Mouse (Mus musculus): ENCODE data around the gene Rnf145. TPM values are rescaled to one million over a fixed set of nuclear protein-coding genes. Genes with fewer than 3 reads are reported as not detected.

Rnf145 gene
- polyA plus RNA-seq, 1 experiment: 41.3 TPM

DNA sequence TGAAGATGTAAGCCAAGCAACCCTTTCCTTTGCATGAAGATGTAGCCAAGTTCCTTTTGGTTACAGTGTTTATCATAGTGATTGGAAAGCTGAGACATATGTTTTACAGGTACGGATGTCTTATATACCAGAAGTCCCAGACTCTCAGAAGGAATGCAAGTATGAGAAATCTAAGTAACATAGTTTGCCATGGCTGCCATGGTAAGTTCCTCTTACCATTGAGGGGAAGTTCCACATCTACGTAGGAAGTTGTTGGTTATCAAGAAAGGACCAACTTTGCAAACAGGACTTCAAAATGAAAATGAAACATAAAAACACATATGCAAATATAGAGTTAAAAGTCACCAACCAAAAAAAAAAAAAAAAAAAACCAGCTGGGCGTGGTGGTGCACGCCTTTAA, 40.4 kb upstream of the Rnf145 start:
- Histone ChIP-seq H3K4me1 (ENCODE audit: control insufficient read depth, insufficient read depth, insufficient read length, low read length) (no peaks in the 10 kb centered on the region), H3K27ac (ENCODE audit: insufficient read depth, low read depth, low read length) (no peak overlapping the region), H3K27me3 (ENCODE audit: control insufficient read depth, insufficient read depth, low read length) (no peaks in the 10 kb centered on the region), H3K36me3 (ENCODE audit: control insufficient read depth, insufficient read depth, low read length) (no peaks in the 10 kb centered on the region), H3K4me3 (ENCODE audit: low read depth, low read length) (no peak overlapping the region)
- no peak for TF ChIP-seq CTCF (IDR thresholded peaks at IDR 0.05; ENCODE audit: extremely low read depth, insufficient read length, insufficient replicate concordance, low read depth, low read length)
- TF ChIP-seq POLR2A (IDR thresholded peaks at IDR 0.05; ENCODE audit: low read depth, low read length): no peak
- WGBS: 82% methylated on average over 4 of the region's 4 CpGs

DNA sequence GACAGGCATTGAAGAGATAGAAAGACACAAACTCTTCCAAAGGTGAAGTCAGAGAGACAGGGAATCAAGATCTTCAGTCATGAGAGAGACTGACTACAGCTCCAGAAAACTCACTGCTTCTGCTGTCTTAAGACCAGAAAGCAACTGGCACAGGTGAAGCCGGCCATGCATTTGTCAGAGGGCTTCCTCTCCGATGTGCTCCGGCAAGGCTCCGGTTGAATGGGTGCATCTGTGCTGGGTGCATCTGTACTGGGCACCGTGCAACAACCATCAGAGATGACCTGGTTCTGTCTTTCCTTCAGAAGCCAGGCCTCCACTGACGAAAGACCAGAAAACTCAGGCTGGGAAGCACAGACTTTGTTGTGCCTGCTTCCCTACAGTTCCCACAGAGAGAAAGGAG, 38.5 kb upstream of the Rnf145 start:
- no peak overlapping the region for H3K27ac ChIP-seq (ENCODE audit: insufficient read depth, low read depth, low read length)

DNA sequence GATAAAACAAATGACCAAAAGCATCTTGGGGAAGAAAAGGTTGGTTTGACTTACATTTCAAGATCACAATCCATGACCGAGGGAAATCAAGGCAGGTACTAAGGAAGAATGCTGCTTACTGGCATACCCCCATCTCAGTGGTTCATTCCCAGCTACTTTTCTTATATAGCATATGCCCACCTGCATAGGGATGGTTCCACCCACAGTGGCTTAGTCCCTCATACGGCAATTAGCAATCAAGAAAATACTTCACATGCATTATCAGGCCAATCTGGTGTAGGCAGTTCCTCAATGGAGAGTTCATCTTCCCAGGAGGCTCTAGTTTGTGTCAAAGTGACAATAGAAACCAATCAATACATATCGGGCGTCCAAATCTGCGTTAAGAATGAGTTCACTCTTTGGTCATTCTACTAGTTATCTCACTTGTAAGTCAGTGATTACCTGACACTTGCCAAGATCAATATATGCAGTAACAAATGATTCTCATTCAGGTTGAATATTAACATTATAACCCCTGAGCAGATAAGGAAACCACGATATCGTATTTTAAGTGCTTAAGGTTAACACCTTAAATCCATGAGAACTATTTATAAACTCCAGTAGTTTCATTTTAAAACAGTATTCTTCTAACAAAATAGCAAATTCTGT, 33.6 kb upstream of the Rnf145 start:
- Histone ChIP-seq H3K27me3 (ENCODE audit: control insufficient read depth, insufficient read depth, low read length) (peaks cover 3% of the 10 kb centered on the region; the same call in 1 of the 2 replicates), H3K4me3 (ENCODE audit: low read depth, low read length) (no peak overlapping the region), H3K27ac (ENCODE audit: insufficient read depth, low read depth, low read length) (no peak overlapping the region), H3K36me3 (ENCODE audit: control insufficient read depth, insufficient read depth, low read length) (no peaks in the 10 kb centered on the region), H3K4me1 (ENCODE audit: control insufficient read depth, insufficient read depth, insufficient read length, low read length) (peaks cover 8% of the 10 kb centered on the region; the same call in 1 of the 2 replicates)
- TF ChIP-seq CTCF (IDR thresholded peaks at IDR 0.05; ENCODE audit: extremely low read depth, insufficient read length, insufficient replicate concordance, low read depth, low read length) (no peak), POLR2A (IDR thresholded peaks at IDR 0.05; ENCODE audit: low read depth, low read length) (no peak)
- WGBS: 32% methylated on average over 7 of the region's 7 CpGs

More for the DNA sequence above, 38.5 kb upstream of the Rnf145 start:
- no peak overlapping the region for H3K4me3 ChIP-seq (ENCODE audit: low read depth, low read length)
- no peaks in the 10 kb centered on the region for H3K36me3 ChIP-seq (ENCODE audit: control insufficient read depth, insufficient read depth, low read length)
- peaks cover 6% of the 10 kb centered on the region; the same call in 1 of the 2 replicates for H3K4me1 ChIP-seq (ENCODE audit: control insufficient read depth, insufficient read depth, insufficient read length, low read length)
- no peaks in the 10 kb centered on the region; the same call in 1 of the 2 replicates for H3K27me3 ChIP-seq (ENCODE audit: control insufficient read depth, insufficient read depth, low read length)
- WGBS: 95% methylated on average over 6 of the region's 6 CpGs
- no peak for TF ChIP-seq POLR2A (IDR thresholded peaks at IDR 0.05; ENCODE audit: low read depth, low read length)
- TF ChIP-seq CTCF (IDR thresholded peaks at IDR 0.05; ENCODE audit: extremely low read depth, insufficient read length, insufficient replicate concordance, low read depth, low read length): no peak

DNA sequence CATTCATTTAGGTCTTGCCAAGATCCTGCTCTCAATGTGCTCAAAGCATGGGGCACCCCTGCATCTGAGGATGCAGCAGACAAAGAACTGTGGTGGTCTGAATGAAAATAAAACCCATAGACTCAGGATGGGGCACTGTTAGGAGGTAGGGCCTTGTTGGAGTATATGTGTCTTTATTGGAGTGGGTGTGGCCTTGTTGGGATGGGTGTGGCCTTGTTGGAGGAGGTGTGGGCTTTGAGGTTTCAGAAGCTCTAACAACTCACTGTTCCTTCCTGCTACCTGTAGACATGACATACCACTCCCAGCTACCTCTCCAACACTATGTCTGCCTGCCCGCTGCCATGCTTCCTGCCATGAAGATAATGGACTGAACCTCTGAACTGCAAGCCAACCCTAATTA, 29.6 kb upstream of the Rnf145 start:
- Histone ChIP-seq H3K27ac (ENCODE audit: insufficient read depth, low read depth, low read length) (no peak overlapping the region), H3K4me1 (ENCODE audit: control insufficient read depth, insufficient read depth, insufficient read length, low read length) (peaks cover 8% of the 10 kb centered on the region; the same call in 1 of the 2 replicates), H3K36me3 (ENCODE audit: control insufficient read depth, insufficient read depth, low read length) (no peaks in the 10 kb centered on the region), H3K4me3 (ENCODE audit: low read depth, low read length) (no peak overlapping the region), H3K27me3 (ENCODE audit: control insufficient read depth, insufficient read depth, low read length) (peaks cover 3% of the 10 kb centered on the region; the same call in 1 of the 2 replicates)
- WGBS: 82% methylated on average over 1 of the region's 1 CpGs
- TF ChIP-seq POLR2A (IDR thresholded peaks at IDR 0.05; ENCODE audit: low read depth, low read length): no peak
- no peak for TF ChIP-seq CTCF (IDR thresholded peaks at IDR 0.05; ENCODE audit: extremely low read depth, insufficient read length, insufficient replicate concordance, low read depth, low read length)

DNA sequence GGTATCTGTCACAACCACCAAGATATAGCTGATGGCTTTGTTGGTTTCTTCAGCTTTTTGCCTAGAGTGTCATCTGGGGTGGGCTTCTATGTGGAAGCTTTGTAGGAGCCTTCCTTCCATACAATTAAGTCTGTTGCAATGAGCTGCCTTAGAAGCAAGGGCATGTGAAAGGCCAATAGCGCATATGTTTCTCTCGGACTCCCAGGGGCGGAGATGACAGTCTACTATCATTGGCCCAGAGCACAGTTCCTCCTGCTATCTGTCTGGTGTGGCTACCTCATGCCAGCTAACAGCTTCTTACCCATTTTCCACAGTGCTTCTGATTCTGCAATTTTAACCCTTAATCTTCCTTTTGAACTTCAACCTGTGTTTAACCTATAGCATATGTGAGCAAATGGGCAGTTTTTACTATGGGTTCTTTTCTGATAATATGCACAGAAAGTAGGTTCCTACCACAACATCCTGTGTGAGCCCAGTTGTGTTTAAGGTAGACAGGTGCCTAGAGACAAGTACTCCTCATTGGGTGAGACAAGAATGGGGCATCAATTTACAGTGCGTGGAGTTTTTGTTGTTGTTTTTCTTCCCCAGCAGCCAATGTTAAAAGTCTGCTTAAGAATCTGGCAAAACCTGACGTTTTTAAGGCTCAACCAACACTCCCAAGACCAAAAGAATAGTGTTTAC, 24.0 kb upstream of the Rnf145 start:
- Histone ChIP-seq H3K4me1 (ENCODE audit: control insufficient read depth, insufficient read depth, insufficient read length, low read length) (peaks cover 12% of the 10 kb centered on the region; the same call in 1 of the 2 replicates), H3K27ac (ENCODE audit: insufficient read depth, low read depth, low read length) (no peak overlapping the region), H3K27me3 (ENCODE audit: control insufficient read depth, insufficient read depth, low read length) (no peaks in the 10 kb centered on the region), H3K36me3 (ENCODE audit: control insufficient read depth, insufficient read depth, low read length) (no peaks in the 10 kb centered on the region), H3K4me3 (ENCODE audit: low read depth, low read length) (no peak overlapping the region)
- TF ChIP-seq CTCF (IDR thresholded peaks at IDR 0.05; ENCODE audit: extremely low read depth, insufficient read length, insufficient replicate concordance, low read depth, low read length): no peak
- TF ChIP-seq POLR2A (IDR thresholded peaks at IDR 0.05; ENCODE audit: low read depth, low read length): no peak
- WGBS: 88% methylated on average over 5 of the region's 5 CpGs

DNA sequence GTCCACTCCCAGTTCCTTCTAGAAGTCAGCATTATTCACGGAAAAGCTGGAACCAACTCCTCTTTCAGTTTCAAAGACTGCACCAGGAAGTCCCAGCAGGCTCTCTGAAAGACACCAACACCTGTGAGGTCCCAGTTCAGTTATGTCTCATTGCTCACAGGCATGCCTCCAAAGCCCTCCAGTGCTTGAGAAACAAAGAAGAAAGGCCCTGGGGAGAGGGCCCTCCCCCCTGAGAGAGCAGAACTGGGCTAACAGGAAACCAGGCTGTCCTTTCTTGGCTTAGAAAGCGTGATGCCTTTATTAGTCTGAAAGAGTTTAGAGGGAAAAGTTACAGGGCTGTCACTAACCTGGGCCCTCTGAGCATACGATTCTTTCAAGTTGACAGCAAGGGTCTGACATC, 22.5 kb upstream of the Rnf145 start:
- Histone ChIP-seq H3K4me3 (ENCODE audit: low read depth, low read length) (no peak overlapping the region), H3K36me3 (ENCODE audit: control insufficient read depth, insufficient read depth, low read length) (no peaks in the 10 kb centered on the region), H3K27me3 (ENCODE audit: control insufficient read depth, insufficient read depth, low read length) (no peaks in the 10 kb centered on the region), H3K4me1 (ENCODE audit: control insufficient read depth, insufficient read depth, insufficient read length, low read length) (peaks cover 12% of the 10 kb centered on the region; the same call in 1 of the 2 replicates), H3K27ac (ENCODE audit: insufficient read depth, low read depth, low read length) (peak overlapping the region; percentile 64)
- TF ChIP-seq POLR2A (IDR thresholded peaks at IDR 0.05; ENCODE audit: low read depth, low read length): no peak
- no peak for TF ChIP-seq CTCF (IDR thresholded peaks at IDR 0.05; ENCODE audit: extremely low read depth, insufficient read length, insufficient replicate concordance, low read depth, low read length)
- 12% methylated on average over 3 of the region's 3 CpGs for WGBS
